In genomic region chr9:23412956-23413355, GRCm38 (mm10) we compare ENCODE assay signal across 16 mouse cellular contexts.
A peak's percentile ranks its signal among the peaks of the same experiment; 100 is the strongest.
DNase-seq lines count a peak whose midpoint lies in the region; ATAC-seq and TF ChIP-seq lines count a peak whose summit lies in the region.
"Had no signal": no experiment of that assay in that cellular context is flagged by ENCODE, and none has a peak within 500 bp of the region (broad histone marks: within the 10 kb centered on the region; RNA-seq: fewer than 3 reads in every experiment).

No protein-coding gene starts in this region.

- H3K4me3 ChIP-seq in lung, embryonic 14.5 days (ENCODE audit: low read depth, low read length) = no peak overlapping the region
- H3K4me3 ChIP-seq: heart, embryonic 15.5 days; megakaryocyte, embryonic 14.5 days had no signal

- no peak for ATAC-seq in lung, embryonic 14.5 days (ENCODE audit: insufficient read depth)
- ATAC-seq: Patski had no signal

- peak; percentile 7 for DNase-seq in cerebellum, adult 11-12 months
- DNase-seq in cerebellum, adult 9-10 months = no peak
- peak; percentile 55 to 58 for DNase-seq in heart, postnatal 10 days
- DNase-seq in heart, adult 9 months (ENCODE audit: low spot score in 2 of 2) = no peak
- peak; percentile 34 for DNase-seq in lung, embryonic 14.5 days
- no peak for DNase-seq in lung, adult 18-20 months
- peak; percentile 38 for DNase-seq in kidney, postnatal 14 days
- DNase-seq in frontal cortex, postnatal 36 days (ENCODE audit: low spot score in 2 of 2) = no peak
- DNase-seq: cerebellum, postnatal 36 days; layer of hippocampus, adult 9-11 months; thymus, postnatal 36 days had no signal

- no peaks in the 10 kb centered on the region for H3K27me3 ChIP-seq in lung, embryonic 14.5 days (ENCODE audit: insufficient read depth, low read length)
- H3K27me3 ChIP-seq: heart, embryonic 15.5 days; megakaryocyte, embryonic 14.5 days; Patski had no signal

- 0 out of 2 replicates have a peak, but pooled peaks cover 3% of the 10 kb centered on the region for H3K36me3 ChIP-seq in lung, embryonic 14.5 days (ENCODE audit: insufficient read depth)
- H3K36me3 ChIP-seq: heart, embryonic 15.5 days had no signal

- no peak overlapping the region for H3K4me2 ChIP-seq in lung, embryonic 14.5 days
- H3K4me2 ChIP-seq: heart, embryonic 15.5 days had no signal

- no peaks in the 10 kb centered on the region for H3K4me1 ChIP-seq in lung, embryonic 14.5 days (ENCODE audit: insufficient read depth)
- H3K4me1 ChIP-seq: megakaryocyte, embryonic 14.5 days had no signal

- WGBS in lung, embryonic 14.5 days = 62% methylated on average over 2 of the region's 2 CpGs

- intact Hi-C loops in heart, postnatal 10 days (cut with DNase I) = no loop called here

- H3K9me3 ChIP-seq in lung, embryonic 14.5 days (ENCODE audit: low read depth, low read length) = peaks cover 4% of the 10 kb centered on the region; the same call in 1 of the 2 replicates
- H3K9me3 ChIP-seq: heart, embryonic 15.5 days had no signal

- H3K27ac ChIP-seq in lung, embryonic 14.5 days (ENCODE audit: low read depth) = no peak overlapping the region
- H3K27ac ChIP-seq: heart, embryonic 15.5 days; liver, embryonic 14.5 days; stomach, postnatal 0 days had no signal

- H3K9ac ChIP-seq in lung, embryonic 14.5 days = no peak overlapping the region
- H3K9ac ChIP-seq: heart, embryonic 15.5 days; liver, embryonic 14.5 days had no signal

- no peak for TF ChIP-seq CTCF in lung, embryonic 14.5 days (IDR thresholded peaks at IDR 0.05; ENCODE audit: low read depth)

Comparison
In these comparisons a context has a peak if more than half of its experiments do, and no peak if none do; other contexts are left out.
1. DNase-seq: peak in cerebellum, adult 11-12 months (single experiment), heart, postnatal 10 days (2 of 2), lung, embryonic 14.5 days (single experiment) and kidney, postnatal 14 days (single experiment); none in cerebellum, adult 9-10 months (single experiment), heart, adult 9 months (0 of 2), lung, adult 18-20 months (0 of 2) and frontal cortex, postnatal 36 days (0 of 2).